Mouse (Mus musculus) forebrain, embryonic 16.5 days (tissue): ENCODE results near the gene Dnaic2. TPM values are rescaled to one million over a fixed set of nuclear protein-coding genes. Genes with fewer than 3 reads are reported as not detected.

Experiments
- ATAC-seq: fragments of 200-750 bp; cut with Nextera tagmentation; 2 replicates; pipeline ENCODE4 v1.8.0; 2017; ENCODE audit warnings: mild to moderate bottlenecking, moderate library complexity
- H3K27ac ChIP-seq: fragments of 300-500 bp; sonication (generic); 2 replicates; pipeline ENCODE4 v1.5.1; 2014; ENCODE audit warnings: low read length, control low read depth
- H3K27me3 ChIP-seq: fragments of 300-500 bp; sonication (generic); replicated peaks from 2 replicates; pipeline ENCODE4 v1.6.1; 2014; ENCODE audit warnings: low read length; ENCODE audit not compliant: control insufficient read depth, insufficient read depth
- H3K36me3 ChIP-seq: fragments of 300-500 bp; sonication (generic); 2 replicates; pipeline ENCODE4 v1.6.1; 2014; ENCODE audit not compliant: control insufficient read depth, insufficient read depth
- H3K4me1 ChIP-seq: fragments of 300-500 bp; sonication (generic); replicated peaks from 2 replicates; pipeline ENCODE4 v1.6.1; 2014; ENCODE audit warnings: low read length; ENCODE audit not compliant: control insufficient read depth, insufficient read depth
- H3K4me2 ChIP-seq: fragments of 300-500 bp; sonication (generic); 2 replicates; pipeline ENCODE4 v1.6.1; 2014; ENCODE audit warnings: mild to moderate bottlenecking, low read length, control low read depth
- H3K4me3 ChIP-seq: fragments of 300-500 bp; sonication (generic); replicated peaks from 2 replicates; pipeline ENCODE4 v1.5.1; 2014; ENCODE audit warnings: mild to moderate bottlenecking, low read length, control low read depth
- H3K9ac ChIP-seq: fragments of 300-500 bp; sonication (generic); replicated peaks from 2 replicates; pipeline ENCODE4 v1.6.1; 2014; ENCODE audit warnings: low read depth, low read length, control low read depth
- H3K9me3 ChIP-seq: fragments of 300-500 bp; sonication (generic); 2 replicates; pipeline ENCODE4 v1.6.1; 2016; ENCODE audit warnings: low read length; ENCODE audit not compliant: control insufficient read depth
- WGBS: fragments of 180-500 bp; shearing (Covaris S2); extraction: QIAGEN DNeasy Blood & Tissue Kit; methylation state at CpG from one replicate; pipeline ENCODE4 v1.1.7; 2014; 5-methylcytosine and 5-hydroxymethylcytosine counted together
- polyA plus RNA-seq: library from polyadenylated mRNA; unstranded; fragments of >200 nt; fragmentation: Nextera tagmentation; extraction: Ambion mirVana; gene quantifications from 2 replicates; pipeline ENCODE4 v1.2.1, GENCODE M21; 2015

Dnaic2 gene
- polyA plus RNA-seq: 1.5 and 2.0 TPM in 2 replicates

- Histone ChIP-seq H3K9ac (peak within 1 kb of the TSS; percentile 38), H3K4me1 (peaks cover 9% of the 10 kb centered on the region), H3K36me3 (no peaks in the 10 kb centered on the region), H3K27ac (no peak within 1 kb of the TSS), H3K4me2 (peak within 1 kb of the TSS; percentile 59), H3K4me3 (peak within 1 kb of the TSS; percentile 31), H3K27me3 (no peaks in the 10 kb centered on the region), H3K9me3 (no peaks in the 10 kb centered on the region)
- peak; percentile 87 for ATAC-seq
- 10% methylated on average over 34 of the region's 34 CpGs for WGBS
These were observed at the start of gene Dnaic2 for GRCm38 (mm10) chr11:114726965-114727825. Gene Dnaic2, plus strand, starts transcription at chr11:114727408.

- 73% methylated on average over 8 of the region's 8 CpGs for WGBS
- no peak overlapping the region for H3K4me2 ChIP-seq
- H3K27ac ChIP-seq: no peak overlapping the region
- H3K4me3 ChIP-seq: no peak overlapping the region
- no peaks in the 10 kb centered on the region for H3K9me3 ChIP-seq
- H3K9ac ChIP-seq: no peak overlapping the region
- no peak for ATAC-seq
- peaks cover 27% of the 10 kb centered on the region for H3K4me1 ChIP-seq
- H3K36me3 ChIP-seq: no peaks in the 10 kb centered on the region
- no peaks in the 10 kb centered on the region for H3K27me3 ChIP-seq
These were observed 47.6 kb upstream of the Dnaic2 start for GRCm38 (mm10) chr11:114679582-114679981.

- WGBS: 65% methylated on average over 10 of the region's 10 CpGs
These were observed 46.9 kb upstream of the Dnaic2 start for GRCm38 (mm10) chr11:114680291-114680690.

GRCm38 (mm10) chr11:114681054-114681453 is 46.2 kb upstream of the Dnaic2 start:
- Histone ChIP-seq H3K9me3 (no peaks in the 10 kb centered on the region), H3K27ac (no peak overlapping the region), H3K36me3 (no peaks in the 10 kb centered on the region), H3K9ac (no peak overlapping the region), H3K27me3 (no peaks in the 10 kb centered on the region), H3K4me3 (no peak overlapping the region), H3K4me1 (peaks cover 18% of the 10 kb centered on the region), H3K4me2 (no peak overlapping the region)
- no peak for ATAC-seq
- 76% methylated on average over 5 of the region's 5 CpGs for WGBS

More at GRCm38 (mm10) chr11:114680291-114680690, 46.9 kb upstream of the Dnaic2 start:
- Histone ChIP-seq H3K4me3 (no peak overlapping the region), H3K36me3 (no peaks in the 10 kb centered on the region), H3K4me2 (no peak overlapping the region), H3K9ac (no peak overlapping the region), H3K27me3 (no peaks in the 10 kb centered on the region), H3K27ac (no peak overlapping the region), H3K9me3 (no peaks in the 10 kb centered on the region), H3K4me1 (peaks cover 24% of the 10 kb centered on the region)
- ATAC-seq: no peak

- WGBS: 94% methylated on average over 13 of the region's 13 CpGs
- Histone ChIP-seq H3K27ac (no peak overlapping the region), H3K9ac (no peak overlapping the region), H3K4me1 (0 out of 2 replicates have a peak, but pooled peaks cover 8% of the 10 kb centered on the region), H3K36me3 (no peaks in the 10 kb centered on the region), H3K27me3 (no peaks in the 10 kb centered on the region), H3K4me3 (no peak overlapping the region), H3K9me3 (no peaks in the 10 kb centered on the region), H3K4me2 (no peak overlapping the region)
- ATAC-seq: no peak
These were observed 44.8 kb upstream of the Dnaic2 start for GRCm38 (mm10) chr11:114682321-114682900.

- whole genome bisulfite sequencing: 82% methylated on average over 10 of the region's 10 CpGs
- no peak for ATAC-seq
- Histone ChIP-seq H3K4me2 (no peak overlapping the region), H3K4me1 (0 out of 2 replicates have a peak, but pooled peaks cover 8% of the 10 kb centered on the region), H3K27me3 (no peaks in the 10 kb centered on the region), H3K27ac (no peak overlapping the region), H3K4me3 (no peak overlapping the region), H3K9ac (no peak overlapping the region), H3K9me3 (no peaks in the 10 kb centered on the region), H3K36me3 (no peaks in the 10 kb centered on the region)
These were observed 44.0 kb upstream of the Dnaic2 start for GRCm38 (mm10) chr11:114683029-114683721.

- Histone ChIP-seq H3K4me2 (no peak overlapping the region), H3K9me3 (no peaks in the 10 kb centered on the region), H3K4me1 (0 out of 2 replicates have a peak, but pooled peaks cover 8% of the 10 kb centered on the region), H3K27me3 (no peaks in the 10 kb centered on the region), H3K36me3 (no peaks in the 10 kb centered on the region), H3K4me3 (no peak overlapping the region), H3K9ac (no peak overlapping the region), H3K27ac (no peak overlapping the region)
- 82% methylated on average over 19 of the region's 20 CpGs for WGBS
- ATAC-seq: no peak
These were observed 43.2 kb upstream of the Dnaic2 start for GRCm38 (mm10) chr11:114683722-114684621.

- 72% methylated on average over 13 of the region's 14 CpGs for WGBS
- H3K9ac ChIP-seq: no peak overlapping the region
- H3K36me3 ChIP-seq: no peaks in the 10 kb centered on the region
- H3K27me3 ChIP-seq: no peaks in the 10 kb centered on the region
- no peak; the same call in 1 of the 2 replicates for ATAC-seq
- no peak overlapping the region for H3K27ac ChIP-seq
- no peaks in the 10 kb centered on the region for H3K9me3 ChIP-seq
- H3K4me3 ChIP-seq: no peak overlapping the region
- no peak overlapping the region for H3K4me2 ChIP-seq
- H3K4me1 ChIP-seq: 0 out of 2 replicates have a peak, but pooled peaks cover 5% of the 10 kb centered on the region
These were observed 42.4 kb upstream of the Dnaic2 start for GRCm38 (mm10) chr11:114684627-114685373.
